Mouse (Mus musculus): ENCODE measurements at regions not wholly inside any gene's neighbourhood (a gene's known extent, or its start where the extent isn't known, plus 50 kb on each side); places are given as distances from the start of the nearest gene placed in this dataset.

- DNase-seq (ENCODE audit: low spot score): no peak
- 67% methylated on average over 6 of the region's 6 CpGs for WGBS
Observed at GRCm38 (mm10) chr17:83034914-83035573, 180.0 kb upstream of the Pkdcc start.

GRCm38 (mm10) chr17:83035574-83035918 is 179.5 kb upstream of the Pkdcc start:
- no peak overlapping the region for H3K27ac ChIP-seq (ENCODE audit: low read depth, low read length)
- DNase-seq (ENCODE audit: low spot score): no peak
- WGBS: 73% methylated on average over 5 of the region's 5 CpGs
- ATAC-seq (replicated peaks; ENCODE audit: low FRiP score): no peak
- no peaks in the 10 kb centered on the region for H3K4me1 ChIP-seq (replicated peaks; ENCODE audit: control insufficient read depth, insufficient read depth, low read length)
- no peak overlapping the region for H3K4me2 ChIP-seq
- H3K36me3 ChIP-seq (ENCODE audit: control insufficient read depth, insufficient read depth, low read length): no peaks in the 10 kb centered on the region
- no peak overlapping the region for H3K9ac ChIP-seq (ENCODE audit: low read depth, low read length)
- no peaks in the 10 kb centered on the region for H3K27me3 ChIP-seq (replicated peaks; ENCODE audit: control insufficient read depth, insufficient read depth, low read length)
- H3K4me3 ChIP-seq (ENCODE audit: low read depth, low read length): no peak overlapping the region
- no peaks in the 10 kb centered on the region for H3K9me3 ChIP-seq (ENCODE audit: control insufficient read depth, low read length)

More at GRCm38 (mm10) chr17:83034914-83035573, 180.0 kb upstream of the Pkdcc start:
- Histone ChIP-seq H3K27me3 (replicated peaks; ENCODE audit: control insufficient read depth, insufficient read depth, low read length) (no peaks in the 10 kb centered on the region), H3K9me3 (ENCODE audit: control insufficient read depth, low read length) (no peaks in the 10 kb centered on the region), H3K27ac (ENCODE audit: low read depth, low read length) (no peak overlapping the region), H3K9ac (ENCODE audit: low read depth, low read length) (no peak overlapping the region), H3K4me3 (ENCODE audit: low read depth, low read length) (no peak overlapping the region), H3K4me2 (no peak overlapping the region), H3K36me3 (ENCODE audit: control insufficient read depth, insufficient read depth, low read length) (no peaks in the 10 kb centered on the region), H3K4me1 (replicated peaks; ENCODE audit: control insufficient read depth, insufficient read depth, low read length) (no peaks in the 10 kb centered on the region)
- ATAC-seq (replicated peaks; ENCODE audit: low FRiP score): no peak

GRCm38 (mm10) chr17:83039563-83039962 is 175.5 kb upstream of the Pkdcc start:
- H3K27me3 ChIP-seq (replicated peaks; ENCODE audit: control insufficient read depth, insufficient read depth, low read length): no peaks in the 10 kb centered on the region
- no peak overlapping the region for H3K4me2 ChIP-seq
- DNase-seq (ENCODE audit: low spot score) (no peak), ATAC-seq (replicated peaks; ENCODE audit: low FRiP score) (no peak)
- H3K4me3 ChIP-seq (ENCODE audit: low read depth, low read length): no peak overlapping the region
- no peak overlapping the region for H3K9ac ChIP-seq (ENCODE audit: low read depth, low read length)
- WGBS: 88% methylated on average over 3 of the region's 3 CpGs
- H3K36me3 ChIP-seq (ENCODE audit: control insufficient read depth, insufficient read depth, low read length): no peaks in the 10 kb centered on the region
- no peak overlapping the region for H3K27ac ChIP-seq (ENCODE audit: low read depth, low read length)
- no peaks in the 10 kb centered on the region for H3K9me3 ChIP-seq (ENCODE audit: control insufficient read depth, low read length)
- H3K4me1 ChIP-seq (replicated peaks; ENCODE audit: control insufficient read depth, insufficient read depth, low read length): no peaks in the 10 kb centered on the region

DNA sequence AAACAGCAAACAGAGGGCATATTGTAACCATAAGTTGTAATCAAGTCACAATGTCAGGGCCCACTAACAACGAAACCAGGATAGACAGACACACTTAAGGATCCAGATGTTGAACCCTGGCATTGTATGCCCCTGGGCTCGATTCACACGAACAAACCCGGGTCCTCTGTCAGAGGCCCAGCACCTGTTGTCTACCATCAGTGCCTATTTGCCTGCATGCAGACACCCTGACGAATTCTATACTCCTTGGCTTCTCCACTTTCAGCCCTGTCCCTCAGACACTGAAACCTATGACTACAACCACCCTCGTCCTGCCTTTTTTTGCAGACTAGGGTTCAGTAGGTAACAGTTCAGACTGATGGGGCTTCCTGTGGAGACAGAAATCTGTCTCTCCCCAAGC is 170.6 kb upstream of the Pkdcc start:
- Histone ChIP-seq H3K9me3 (ENCODE audit: control insufficient read depth, low read length) (no peaks in the 10 kb centered on the region), H3K27me3 (replicated peaks; ENCODE audit: control insufficient read depth, insufficient read depth, low read length) (no peaks in the 10 kb centered on the region), H3K36me3 (ENCODE audit: control insufficient read depth, insufficient read depth, low read length) (no peaks in the 10 kb centered on the region), H3K4me1 (replicated peaks; ENCODE audit: control insufficient read depth, insufficient read depth, low read length) (no peaks in the 10 kb centered on the region), H3K4me2 (no peak overlapping the region), H3K9ac (ENCODE audit: low read depth, low read length) (no peak overlapping the region), H3K4me3 (ENCODE audit: low read depth, low read length) (no peak overlapping the region), H3K27ac (ENCODE audit: low read depth, low read length) (no peak overlapping the region)
- DNase-seq (ENCODE audit: low spot score) (no peak), ATAC-seq (replicated peaks; ENCODE audit: low FRiP score) (no peak)
- 63% methylated on average over 6 of the region's 6 CpGs for WGBS

GRCm38 (mm10) chr17:83049972-83050535 is 165.0 kb upstream of the Pkdcc start:
- ATAC-seq (replicated peaks; ENCODE audit: low FRiP score): no peak
- Histone ChIP-seq H3K9ac (ENCODE audit: low read depth, low read length) (no peak overlapping the region), H3K4me3 (ENCODE audit: low read depth, low read length) (no peak overlapping the region), H3K36me3 (ENCODE audit: control insufficient read depth, insufficient read depth, low read length) (no peaks in the 10 kb centered on the region), H3K27me3 (replicated peaks; ENCODE audit: control insufficient read depth, insufficient read depth, low read length) (no peaks in the 10 kb centered on the region), H3K4me1 (replicated peaks; ENCODE audit: control insufficient read depth, insufficient read depth, low read length) (peaks cover 3% of the 10 kb centered on the region; the same call in 1 of the 2 replicates), H3K9me3 (ENCODE audit: control insufficient read depth, low read length) (no peaks in the 10 kb centered on the region), H3K4me2 (no peak overlapping the region), H3K27ac (ENCODE audit: low read depth, low read length) (no peak overlapping the region)
- WGBS: 60% methylated on average over 13 of the region's 13 CpGs
- DNase-seq (ENCODE audit: low spot score): no peak

DNA sequence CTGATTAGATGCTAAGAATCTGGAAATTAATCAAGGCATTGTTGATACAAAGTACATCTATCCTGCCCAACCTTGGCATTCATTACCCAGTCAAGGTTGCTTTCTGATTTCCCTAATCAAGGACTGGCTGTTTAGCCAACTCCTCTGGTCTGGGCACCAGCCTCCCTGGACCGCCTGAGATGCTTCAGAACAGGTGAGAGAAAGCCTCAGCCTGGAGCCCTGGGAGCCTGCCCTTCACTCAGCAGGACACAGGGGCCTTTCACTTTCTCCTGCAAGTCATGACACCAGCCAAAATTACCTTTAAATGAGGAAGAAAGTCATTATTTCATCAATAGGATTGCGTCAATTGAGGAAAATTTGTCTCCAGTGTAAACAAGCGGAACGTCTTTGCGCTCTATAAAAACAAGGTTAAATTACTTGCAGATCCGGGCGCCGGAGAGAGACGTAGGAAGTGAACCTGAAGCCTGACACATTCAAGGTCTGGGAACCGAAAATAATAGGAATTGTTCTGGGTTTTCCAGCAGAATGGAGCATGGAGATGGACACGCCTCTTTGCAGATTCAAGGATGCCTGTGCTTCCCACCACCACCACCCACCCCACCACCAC is 164.4 kb upstream of the Pkdcc start:
- Histone ChIP-seq H3K36me3 (ENCODE audit: control insufficient read depth, insufficient read depth, low read length) (no peaks in the 10 kb centered on the region), H3K27me3 (replicated peaks; ENCODE audit: control insufficient read depth, insufficient read depth, low read length) (no peaks in the 10 kb centered on the region), H3K4me3 (ENCODE audit: low read depth, low read length) (no peak overlapping the region), H3K9me3 (ENCODE audit: control insufficient read depth, low read length) (no peaks in the 10 kb centered on the region), H3K4me2 (no peak overlapping the region), H3K9ac (ENCODE audit: low read depth, low read length) (no peak overlapping the region), H3K4me1 (replicated peaks; ENCODE audit: control insufficient read depth, insufficient read depth, low read length) (peaks cover 3% of the 10 kb centered on the region; the same call in 1 of the 2 replicates), H3K27ac (ENCODE audit: low read depth, low read length) (no peak overlapping the region)
- 76% methylated on average over 11 of the region's 11 CpGs for WGBS
- ATAC-seq (replicated peaks; ENCODE audit: low FRiP score) (no peak), DNase-seq (ENCODE audit: low spot score) (no peak)

DNA sequence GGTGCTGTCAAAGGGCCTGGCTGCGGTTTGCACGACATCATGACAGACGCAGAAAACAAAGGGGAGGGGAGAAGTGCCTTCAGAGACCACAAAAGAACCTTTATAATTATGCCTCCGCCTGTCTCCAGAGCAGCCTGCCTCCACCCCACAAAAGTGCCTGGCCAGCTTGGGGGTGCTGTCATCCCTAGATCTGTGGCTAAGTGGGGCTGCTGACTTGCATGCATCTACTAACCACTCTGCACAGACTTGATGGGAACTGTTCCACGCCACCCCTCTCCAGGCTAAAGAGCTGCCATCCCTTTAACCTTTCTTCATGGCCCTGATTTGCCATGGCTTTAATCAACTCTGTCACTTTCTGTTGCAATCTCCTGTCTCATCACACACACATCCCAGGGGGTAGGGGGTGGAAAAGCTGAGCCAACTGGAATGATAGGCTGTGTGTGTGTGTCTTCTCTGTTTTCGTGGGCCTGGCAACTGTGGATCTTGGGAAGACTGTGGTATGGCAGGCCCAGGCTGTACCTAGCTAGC is 162.4 kb upstream of the Pkdcc start:
- H3K36me3 ChIP-seq (ENCODE audit: control insufficient read depth, insufficient read depth, low read length): no peaks in the 10 kb centered on the region
- H3K9me3 ChIP-seq (ENCODE audit: control insufficient read depth, low read length): no peaks in the 10 kb centered on the region
- ATAC-seq (replicated peaks; ENCODE audit: low FRiP score) (no peak), DNase-seq (ENCODE audit: low spot score) (no peak)
- peaks cover 3% of the 10 kb centered on the region; the same call in 1 of the 2 replicates for H3K4me1 ChIP-seq (replicated peaks; ENCODE audit: control insufficient read depth, insufficient read depth, low read length)
- H3K9ac ChIP-seq (ENCODE audit: low read depth, low read length): no peak overlapping the region
- no peak overlapping the region for H3K27ac ChIP-seq (ENCODE audit: low read depth, low read length)
- no peak overlapping the region for H3K4me3 ChIP-seq (ENCODE audit: low read depth, low read length)
- no peaks in the 10 kb centered on the region for H3K27me3 ChIP-seq (replicated peaks; ENCODE audit: control insufficient read depth, insufficient read depth, low read length)
- H3K4me2 ChIP-seq: no peak overlapping the region
- 78% methylated on average over 6 of the region's 6 CpGs for WGBS

GRCm38 (mm10) chr17:83057832-83058231 is 157.3 kb upstream of the Pkdcc start:
- no peak overlapping the region for H3K4me2 ChIP-seq
- ATAC-seq (replicated peaks; ENCODE audit: low FRiP score) (no peak), DNase-seq (ENCODE audit: low spot score) (no peak)
- no peaks in the 10 kb centered on the region for H3K36me3 ChIP-seq (ENCODE audit: control insufficient read depth, insufficient read depth, low read length)
- WGBS: 20% methylated on average over 3 of the region's 3 CpGs
- H3K9me3 ChIP-seq (ENCODE audit: control insufficient read depth, low read length): no peaks in the 10 kb centered on the region
- H3K27ac ChIP-seq (ENCODE audit: low read depth, low read length): no peak overlapping the region
- no peak overlapping the region for H3K9ac ChIP-seq (ENCODE audit: low read depth, low read length)
- H3K4me1 ChIP-seq (replicated peaks; ENCODE audit: control insufficient read depth, insufficient read depth, low read length): no peaks in the 10 kb centered on the region
- H3K27me3 ChIP-seq (replicated peaks; ENCODE audit: control insufficient read depth, insufficient read depth, low read length): no peaks in the 10 kb centered on the region
- H3K4me3 ChIP-seq (ENCODE audit: low read depth, low read length): no peak overlapping the region

GRCm38 (mm10) chr17:83061843-83062242 is 153.2 kb upstream of the Pkdcc start:
- no peaks in the 10 kb centered on the region for H3K9me3 ChIP-seq (ENCODE audit: control insufficient read depth, low read length)
- ATAC-seq (replicated peaks; ENCODE audit: low FRiP score) (no peak), DNase-seq (ENCODE audit: low spot score) (no peak)
- H3K4me1 ChIP-seq (replicated peaks; ENCODE audit: control insufficient read depth, insufficient read depth, low read length): no peaks in the 10 kb centered on the region; the same call in 1 of the 2 replicates
- no peaks in the 10 kb centered on the region for H3K36me3 ChIP-seq (ENCODE audit: control insufficient read depth, insufficient read depth, low read length)
- 72% methylated on average over 6 of the region's 6 CpGs for WGBS
- no peak overlapping the region for H3K4me2 ChIP-seq
- no peak overlapping the region for H3K9ac ChIP-seq (ENCODE audit: low read depth, low read length)
- no peak overlapping the region for H3K4me3 ChIP-seq (ENCODE audit: low read depth, low read length)
- H3K27ac ChIP-seq (ENCODE audit: low read depth, low read length): no peak overlapping the region
- no peaks in the 10 kb centered on the region for H3K27me3 ChIP-seq (replicated peaks; ENCODE audit: control insufficient read depth, insufficient read depth, low read length)
